ENCODE assay signal across 15 mouse cellular contexts in genomic region chr17:15808015-15808414, GRCm38 (mm10). TPM values are rescaled to one million over a fixed set of nuclear protein-coding genes. Genes with fewer than 3 reads are reported as not detected.
A peak's percentile ranks its signal among the peaks of the same experiment; 100 is the strongest.
DNase-seq lines count a peak whose midpoint lies in the region; ATAC-seq and TF ChIP-seq lines count a peak whose summit lies in the region.
"Had no signal": no experiment of that assay in that cellular context is flagged by ENCODE, and none has a peak within 500 bp of the region (broad histone marks: within the 10 kb centered on the region; RNA-seq: fewer than 3 reads in every experiment).

No protein-coding gene starts in this region.

- WGBS in heart, embryonic 14.5 days: 30% methylated on average over 4 of the region's 4 CpGs
- WGBS in midbrain, embryonic 13.5 days: 40% methylated on average over 4 of the region's 4 CpGs
- WGBS in midbrain, postnatal 0 days: 23% methylated on average over 4 of the region's 4 CpGs
- 46% methylated on average over 4 of the region's 4 CpGs for WGBS in embryonic facial prominence, embryonic 15.5 days
- 35% methylated on average over 4 of the region's 4 CpGs for WGBS in stomach, embryonic 15.5 days

- peaks cover 21% of the 10 kb centered on the region for H3K36me3 ChIP-seq in heart, embryonic 14.5 days (ENCODE audit: control insufficient read depth, insufficient read depth, low read length)
- H3K36me3 ChIP-seq in midbrain, embryonic 13.5 days: peaks cover 33% of the 10 kb centered on the region
- H3K36me3 ChIP-seq in midbrain, postnatal 0 days (ENCODE audit: insufficient read depth, low read length): peaks cover 12% of the 10 kb centered on the region; the same call in 1 of the 2 replicates
- H3K36me3 ChIP-seq in embryonic facial prominence, embryonic 15.5 days: peaks cover 20% of the 10 kb centered on the region
- peaks cover 17% of the 10 kb centered on the region; the same call in 1 of the 2 replicates for H3K36me3 ChIP-seq in stomach, embryonic 15.5 days
- H3K36me3 ChIP-seq: G1E had no signal

- no peak overlapping the region for H3K27ac ChIP-seq in heart, embryonic 14.5 days (replicated peaks in 1 of 2; ENCODE audit: control insufficient read depth in 1 of 2, insufficient read depth in 1 of 2, low read depth in 2 of 2, low read length in 2 of 2)
- peak overlapping the region; percentile 37; the same call in 1 of the 2 replicates for H3K27ac ChIP-seq in midbrain, embryonic 13.5 days
- no peak overlapping the region for H3K27ac ChIP-seq in midbrain, postnatal 0 days (ENCODE audit: low read depth, low read length)
- peak overlapping the region; percentile 63; the same call in 1 of the 2 replicates for H3K27ac ChIP-seq in embryonic facial prominence, embryonic 15.5 days (replicated peaks)
- H3K27ac ChIP-seq in stomach, embryonic 15.5 days: 0 out of 2 replicates have a peak overlapping the region, but pooled peaks have one; percentile 37
- H3K27ac ChIP-seq: liver, embryonic 14.5 days had no signal

- no peak overlapping the region for H3K4me3 ChIP-seq in heart, embryonic 14.5 days (ENCODE audit: control insufficient read depth in 1 of 2, insufficient read depth in 1 of 2, low read depth in 1 of 2, low read length in 2 of 2)
- H3K4me3 ChIP-seq in midbrain, embryonic 13.5 days (replicated peaks): no peak overlapping the region
- H3K4me3 ChIP-seq in midbrain, postnatal 0 days (ENCODE audit: low read depth, low read length): no peak overlapping the region
- no peak overlapping the region for H3K4me3 ChIP-seq in embryonic facial prominence, embryonic 15.5 days (replicated peaks)
- H3K4me3 ChIP-seq in stomach, embryonic 15.5 days (replicated peaks): no peak overlapping the region

- H3K9ac ChIP-seq in heart, embryonic 14.5 days (ENCODE audit: low read length): no peak overlapping the region; the same call in 1 of the 2 replicates
- H3K9ac ChIP-seq in midbrain, embryonic 13.5 days (replicated peaks): no peak overlapping the region
- H3K9ac ChIP-seq in midbrain, postnatal 0 days (replicated peaks; ENCODE audit: low read length, poor library complexity, severe bottlenecking): no peak overlapping the region
- no peak overlapping the region for H3K9ac ChIP-seq in embryonic facial prominence, embryonic 15.5 days
- H3K9ac ChIP-seq in stomach, embryonic 15.5 days: no peak overlapping the region
- H3K9ac ChIP-seq: liver, embryonic 14.5 days had no signal

- no peak for ATAC-seq in heart, embryonic 14.5 days (ENCODE audit: insufficient number of reproducible peaks, insufficient read depth, low FRiP score, low read depth)
- peak; percentile 25; the same call in 1 of the 2 replicates for ATAC-seq in midbrain, embryonic 13.5 days
- no peak for ATAC-seq in midbrain, postnatal 0 days (ENCODE audit: low FRiP score)
- ATAC-seq in embryonic facial prominence, embryonic 15.5 days (ENCODE audit: insufficient number of reproducible peaks, low FRiP score, low TSS enrichment, low read depth): no peak
- ATAC-seq in stomach, embryonic 15.5 days (ENCODE audit: insufficient read depth, low FRiP score, low read depth): no peak

- peak overlapping the region; percentile 9; the same call in 1 of the 2 replicates for H3K4me2 ChIP-seq in heart, embryonic 14.5 days (ENCODE audit: low read length)
- H3K4me2 ChIP-seq in midbrain, embryonic 13.5 days (replicated peaks): no peak overlapping the region; the same call in 1 of the 2 replicates
- H3K4me2 ChIP-seq in midbrain, postnatal 0 days (ENCODE audit: low read depth, low read length, poor library complexity, severe bottlenecking): no peak overlapping the region
- H3K4me2 ChIP-seq in embryonic facial prominence, embryonic 15.5 days (replicated peaks): no peak overlapping the region
- H3K4me2 ChIP-seq in stomach, embryonic 15.5 days: no peak overlapping the region

- H3K4me1 ChIP-seq in heart, embryonic 14.5 days (ENCODE audit: control insufficient read depth in 2 of 2, insufficient read depth in 2 of 2, low read length in 2 of 2): peaks cover 10 to 30% of the 10 kb centered on the region in 2 experiments
- H3K4me1 ChIP-seq in midbrain, embryonic 13.5 days (replicated peaks): peaks cover 58% of the 10 kb centered on the region
- peaks cover 10% of the 10 kb centered on the region; the same call in 1 of the 2 replicates for H3K4me1 ChIP-seq in midbrain, postnatal 0 days (ENCODE audit: insufficient read depth, low read length)
- H3K4me1 ChIP-seq in embryonic facial prominence, embryonic 15.5 days: peaks cover 46% of the 10 kb centered on the region
- H3K4me1 ChIP-seq in stomach, embryonic 15.5 days: peaks cover 27% of the 10 kb centered on the region

- no peaks in the 10 kb centered on the region for H3K27me3 ChIP-seq in heart, embryonic 14.5 days (ENCODE audit: control insufficient read depth, insufficient read depth, low read length)
- H3K27me3 ChIP-seq in midbrain, embryonic 13.5 days: no peaks in the 10 kb centered on the region
- H3K27me3 ChIP-seq in midbrain, postnatal 0 days (ENCODE audit: insufficient read depth, low read length): no peaks in the 10 kb centered on the region
- H3K27me3 ChIP-seq in embryonic facial prominence, embryonic 15.5 days: no peaks in the 10 kb centered on the region
- no peaks in the 10 kb centered on the region for H3K27me3 ChIP-seq in stomach, embryonic 15.5 days (replicated peaks)

- no peaks in the 10 kb centered on the region for H3K9me3 ChIP-seq in heart, embryonic 14.5 days (ENCODE audit: control insufficient read depth, low read length)
- H3K9me3 ChIP-seq in midbrain, embryonic 13.5 days: no peaks in the 10 kb centered on the region
- no peaks in the 10 kb centered on the region for H3K9me3 ChIP-seq in midbrain, postnatal 0 days (ENCODE audit: low read length)
- H3K9me3 ChIP-seq in embryonic facial prominence, embryonic 15.5 days (replicated peaks): no peaks in the 10 kb centered on the region
- no peaks in the 10 kb centered on the region for H3K9me3 ChIP-seq in stomach, embryonic 15.5 days
- H3K9me3 ChIP-seq: G1E had no signal

- intact Hi-C loops in heart, postnatal 14 days (cut with DNase I): loop anchor here (2.0 kb wide), 1 partner anchor 17 kb away; no protein-coding TSS in a partner anchor
- intact Hi-C loops in left cerebral cortex, postnatal 25 days (cut with DNase I): loop anchor here (10.0 kb wide), 1 partner anchor 1097 kb away; no protein-coding TSS in a partner anchor

- DNase-seq in heart, postnatal 14 days: no peak
- DNase-seq in midbrain, postnatal 0 days (ENCODE audit: low spot score): no peak
- DNase-seq in left cerebral cortex, postnatal 25 days (ENCODE audit: low spot score in 2 of 2): no peak
- DNase-seq in urinary bladder, postnatal 25 days (ENCODE audit: low spot score): no peak
- DNase-seq: cerebellum, adult 8-10 months; kidney, adult 18-20 months; right cerebral cortex, adult 18-20 months; thymus, postnatal 36 days had no signal

- TF ChIP-seq CTCF in midbrain, postnatal 0 days (IDR thresholded peaks at IDR 0.05): no peak

RNA-seq across cellular contexts. Expression of gene Rgmb, which starts 22.8 kb away (rescaled TPM):
- 10.3 and 12.9 TPM in 2 replicates for polyA plus RNA-seq in heart, embryonic 14.5 days (2014; fragmentation: Nextera tagmentation; extraction: Ambion mirVana)
- 10 to 100 TPM; 26.4 to 28.8 TPM for total RNA-seq in heart, postnatal 14 days (2021)
- polyA plus RNA-seq in midbrain, embryonic 13.5 days (2015; fragmentation: Nextera tagmentation; extraction: Ambion mirVana): 72.4 and 79.8 TPM in 2 replicates
- 112 and 144 TPM in 2 replicates for total RNA-seq in midbrain, postnatal 0 days (2014; rRNA removed)
- polyA plus RNA-seq in midbrain, postnatal 0 days (2015; fragmentation: Nextera tagmentation; extraction: Ambion mirVana): 53.9 and 55.2 TPM in 2 replicates
- polyA plus RNA-seq in embryonic facial prominence, embryonic 15.5 days (2015; fragmentation: Nextera tagmentation; extraction: Ambion mirVana): 27.9 and 28.9 TPM in 2 replicates
- 49.6 and 53.1 TPM in 2 replicates for polyA plus RNA-seq in stomach, embryonic 15.5 days (2015; fragmentation: Nextera tagmentation; extraction: Ambion mirVana)
- 10 to 100 TPM; 62.6 to 66.2 TPM for total RNA-seq in left cerebral cortex, postnatal 25 days (2021)
- total RNA-seq: granulocyte monocyte progenitor cell, adult 5-6 weeks had no signal
- polyA plus RNA-seq: G1E had no signal

Comparison
In these comparisons a context has a peak if more than half of its experiments do, and no peak if none do; other contexts are left out.
1. H3K27ac ChIP-seq: peak in midbrain, embryonic 13.5 days (single experiment), embryonic facial prominence, embryonic 15.5 days (single experiment) and stomach, embryonic 15.5 days (single experiment); none in heart, embryonic 14.5 days (0 of 2) and midbrain, postnatal 0 days (single experiment).